8 mouse cellular contexts compared by ENCODE assay signal in genomic region chr2:65845551-65845950, GRCm38 (mm10). TPM values are rescaled to one million over a fixed set of nuclear protein-coding genes. Genes with fewer than 3 reads are reported as not detected.
DNase-seq lines count a peak whose midpoint lies in the region; ATAC-seq and TF ChIP-seq lines count a peak whose summit lies in the region.

Csrnp3 (plus strand) TSS chr2:65845767.

- no peaks in the 10 kb centered on the region for H3K79me2 ChIP-seq in myocyte (ENCODE audit: control insufficient read depth, insufficient read depth)

- H3K4me2 ChIP-seq in forebrain, embryonic 11.5 days (ENCODE audit: low read depth, low read length, severe bottlenecking): peak within 1 kb of the TSS; percentile 67
- H3K4me2 ChIP-seq in hindbrain, postnatal 0 days (ENCODE audit: low read depth, low read length): peak within 1 kb of the TSS; percentile 65
- peak within 1 kb of the TSS; percentile 27 for H3K4me2 ChIP-seq in myocyte (ENCODE audit: low read depth)

- H3K4me3 ChIP-seq in forebrain, embryonic 11.5 days (ENCODE audit: low read depth, low read length): peak within 1 kb of the TSS; percentile 45
- H3K4me3 ChIP-seq in hindbrain, postnatal 0 days (ENCODE audit: low read length): peak within 1 kb of the TSS; percentile 55
- H3K4me3 ChIP-seq in myocyte: no peak within 1 kb of the TSS

- peak; percentile 87 for DNase-seq in ES-CJ7 (ENCODE audit: low read depth, low spot score)
- DNase-seq in adrenal gland, postnatal 36 days: peak; percentile 55 to 58
- DNase-seq in forebrain, embryonic 11.5 days (ENCODE audit: low spot score): peak; percentile 78
- DNase-seq in hindbrain, postnatal 0 days (ENCODE audit: low spot score): peak; percentile 93
- DNase-seq in left cerebral cortex, postnatal 36 days (ENCODE audit: low spot score in 2 of 2): peak; percentile 76 to 80
- peak; percentile 15 for DNase-seq in testis, postnatal 14 days (ENCODE audit: low spot score)

- H3K4me1 ChIP-seq in forebrain, embryonic 11.5 days (replicated peaks; ENCODE audit: control insufficient read depth, insufficient read depth, low read length): 0 out of 2 replicates have a peak, but pooled peaks cover 2% of the 10 kb centered on the region
- peaks cover 4% of the 10 kb centered on the region; the same call in 1 of the 2 replicates for H3K4me1 ChIP-seq in hindbrain, postnatal 0 days (ENCODE audit: insufficient read depth, low read length)

- no peaks in the 10 kb centered on the region for H3K9me3 ChIP-seq in forebrain, embryonic 11.5 days (ENCODE audit: control insufficient read depth, low read length)
- H3K9me3 ChIP-seq in hindbrain, postnatal 0 days (ENCODE audit: low read length): no peaks in the 10 kb centered on the region

- peak; percentile 89 for ATAC-seq in forebrain, embryonic 11.5 days (replicated peaks; ENCODE audit: low FRiP score)
- peak; percentile 93 for ATAC-seq in hindbrain, postnatal 0 days
- no peak for ATAC-seq in activated CD4-positive, CD25-positive, alpha-beta regulatory T cell, adult 4 months

- no peak for TF ChIP-seq POLR2A in myocyte (IDR thresholded peaks at IDR 0.05; ENCODE audit: insufficient read length, low read depth)

- no peaks in the 10 kb centered on the region for H3K27me3 ChIP-seq in forebrain, embryonic 11.5 days (ENCODE audit: control insufficient read depth, insufficient read depth, low read length)
- no peaks in the 10 kb centered on the region for H3K27me3 ChIP-seq in hindbrain, postnatal 0 days (ENCODE audit: insufficient read depth, low read length)
- H3K27me3 ChIP-seq in myocyte (ENCODE audit: control insufficient read depth, insufficient read depth, insufficient read length): no peaks in the 10 kb centered on the region

- H3ac ChIP-seq in myocyte (ENCODE audit: control insufficient read depth, insufficient read length): no peak within 1 kb of the TSS

- no peaks in the 10 kb centered on the region for H3K36me3 ChIP-seq in forebrain, embryonic 11.5 days (ENCODE audit: control insufficient read depth, insufficient read depth, low read length)
- no peaks in the 10 kb centered on the region for H3K36me3 ChIP-seq in hindbrain, postnatal 0 days (ENCODE audit: insufficient read depth, low read length)
- no peaks in the 10 kb centered on the region for H3K36me3 ChIP-seq in myocyte (ENCODE audit: control insufficient read depth, insufficient read depth)

- WGBS in forebrain, embryonic 11.5 days: 0% methylated on average over 6 of the region's 6 CpGs
- 0% methylated on average over 6 of the region's 6 CpGs for WGBS in hindbrain, postnatal 0 days

- intact Hi-C loops in left cerebral cortex, postnatal 36 days (cut with DNase I): loop anchor here (5.0 kb wide), 1 partner anchor 52 kb away; no protein-coding TSS in a partner anchor

- H3K27ac ChIP-seq in forebrain, embryonic 11.5 days (ENCODE audit: low read depth, low read length): no peak within 1 kb of the TSS
- peak within 1 kb of the TSS; percentile 83 for H3K27ac ChIP-seq in hindbrain, postnatal 0 days

- TF ChIP-seq CTCF in hindbrain, postnatal 0 days (IDR thresholded peaks at IDR 0.05; ENCODE audit: low read depth): no peak

- H3K9ac ChIP-seq in forebrain, embryonic 11.5 days (ENCODE audit: low read length): peak within 1 kb of the TSS; percentile 66
- peak within 1 kb of the TSS; percentile 64 for H3K9ac ChIP-seq in hindbrain, postnatal 0 days (replicated peaks; ENCODE audit: low read length)

TF ChIP-seq in myocyte, 11 proteins besides CTCF, POLR2A, EP300 and RAD21:
- TF ChIP-seq TCF3 (IDR thresholded peaks at IDR 0.05; ENCODE audit: insufficient read length, low read depth) (no peak), CEBPB (IDR thresholded peaks at IDR 0.05; ENCODE audit: insufficient read depth, poor library complexity, severe bottlenecking) (no peak), E2F4 (IDR thresholded peaks at IDR 0.05; ENCODE audit: insufficient read depth) (no peak), TCF12 (IDR thresholded peaks at IDR 0.05; ENCODE audit: insufficient read depth, poor library complexity, severe bottlenecking) (no peak), SRF (IDR thresholded peaks at IDR 0.05; ENCODE audit: control insufficient read depth, insufficient read length, low read depth) (no peak)

RNA-seq across cellular contexts. Expression of gene Csrnp3, which starts in this region (rescaled TPM):
- total RNA-seq in adrenal gland, postnatal 36 days (2021): under 1 TPM; 0.33 to 0.69 TPM
- polyA plus RNA-seq in forebrain, embryonic 11.5 days (2014; fragmentation: Nextera tagmentation; extraction: Ambion mirVana): 13.4 and 14.5 TPM in 2 replicates
- 50.0 and 56.5 TPM in 2 replicates for total RNA-seq in hindbrain, postnatal 0 days (2014; rRNA removed)
- 32.6 and 35.5 TPM in 2 replicates for polyA plus RNA-seq in hindbrain, postnatal 0 days (2015; fragmentation: Nextera tagmentation; extraction: Ambion mirVana)
- total RNA-seq in left cerebral cortex, postnatal 36 days (2021): 10 to 100 TPM; 89.4 to 92.6 TPM
- 0.01 TPM for polyA plus RNA-seq in myocyte (2012; fragmentation: generic; extraction: Trizol)
- polyA plus RNA-seq in activated CD4-positive, CD25-positive, alpha-beta regulatory T cell, adult 4 months (2017; shearing (Covaris generic)): under 1 TPM in 1 of 2 experiments, not detected in 1; 0.22 TPM

Comparison
In these comparisons a context has a peak if more than half of its experiments do, and no peak if none do; other contexts are left out.
1. RNA of gene Csrnp3 (total RNA-seq): 89.4 to 92.6 TPM in left cerebral cortex, postnatal 36 days and 50.0 to 56.5 TPM in hindbrain, postnatal 0 days; 0.33 to 0.69 TPM in adrenal gland, postnatal 36 days; every median in the first group is over 10 times any median in the second.
2. RNA of gene Csrnp3 (polyA plus RNA-seq): 32.6 to 35.5 TPM in hindbrain, postnatal 0 days and 13.4 to 14.5 TPM in forebrain, embryonic 11.5 days; 0.22 TPM in activated CD4-positive, CD25-positive, alpha-beta regulatory T cell, adult 4 months and 0.01 TPM in myocyte (single experiment); every median in the first group is over 10 times any median in the second.
3. Peak in DNase-seq in adrenal gland, postnatal 36 days; RNA of the gene not detected or under 1 TPM.
4. DNase-seq: peak in every context shown above with its lines; median percentile 93 in hindbrain, postnatal 0 days; 87 in ES-CJ7; 78 in forebrain, embryonic 11.5 days; 78 in left cerebral cortex, postnatal 36 days; 56 in adrenal gland, postnatal 36 days; 15 in testis, postnatal 14 days.
5. Peak in every context shown above with its lines, with median percentiles within 50 percentile points of each other: H3K4me2 ChIP-seq.